Mouse (Mus musculus): ENCODE data around the gene Gins2.

Gins2 gene

GRCm38 (mm10) chr8:120588908-120589771 is at the start of gene Gins2:
Gene Gins2, minus strand, starts transcription at chr8:120589304.
- peak; percentile 100 for DNase-seq (ENCODE audit: low spot score in 2 of 2)

- peak; percentile 58 to 60 for DNase-seq (ENCODE audit: low spot score in 2 of 2)
Observed at GRCm38 (mm10) chr8:120634329-120634839, 45.3 kb upstream of the Gins2 start.

- DNase-seq (ENCODE audit: low spot score in 2 of 2), result no peak
Observed at GRCm38 (mm10) chr8:120633665-120634271, 44.7 kb upstream of the Gins2 start.

- no peak for DNase-seq (ENCODE audit: low spot score in 2 of 2)
Observed at GRCm38 (mm10) chr8:120632969-120633664, 44.0 kb upstream of the Gins2 start.

GRCm38 (mm10) chr8:120631441-120632375 is 42.6 kb upstream of the Gins2 start:
- no peak for DNase-seq (ENCODE audit: low spot score in 2 of 2)

GRCm38 (mm10) chr8:120630848-120631247 is 41.7 kb upstream of the Gins2 start:
- no peak for DNase-seq (ENCODE audit: low spot score in 2 of 2)

- DNase-seq (ENCODE audit: low spot score in 2 of 2), result no peak
Observed at GRCm38 (mm10) chr8:120630031-120630430, 40.9 kb upstream of the Gins2 start.

- DNase-seq (ENCODE audit: low spot score in 2 of 2), result no peak
Observed at GRCm38 (mm10) chr8:120627298-120627697, 38.2 kb upstream of the Gins2 start.

- DNase-seq (ENCODE audit: low spot score in 2 of 2), result no peak
Observed at GRCm38 (mm10) chr8:120626461-120626860, 37.4 kb upstream of the Gins2 start.

- no peak for DNase-seq (ENCODE audit: low spot score in 2 of 2)
Observed at GRCm38 (mm10) chr8:120623608-120624007, 34.5 kb upstream of the Gins2 start.

GRCm38 (mm10) chr8:120622161-120622560 is 33.1 kb upstream of the Gins2 start:
- no peak for DNase-seq (ENCODE audit: low spot score in 2 of 2)

- no peak for DNase-seq (ENCODE audit: low spot score in 2 of 2)
Observed at GRCm38 (mm10) chr8:120620441-120620840, 31.3 kb upstream of the Gins2 start.

GRCm38 (mm10) chr8:120619235-120620180 is 30.4 kb upstream of the Gins2 start:
- peak in 1 of 2 experiments; percentile 59 for DNase-seq (ENCODE audit: low spot score in 2 of 2)

- peak in 1 of 2 experiments; percentile 55 for DNase-seq (ENCODE audit: low spot score in 2 of 2)
Observed at GRCm38 (mm10) chr8:120618110-120618509, 29.0 kb upstream of the Gins2 start.

- DNase-seq (ENCODE audit: low spot score in 2 of 2), result no peak
Observed at GRCm38 (mm10) chr8:120616663-120617626, 27.8 kb upstream of the Gins2 start.

- DNase-seq (ENCODE audit: low spot score in 2 of 2), result no peak
Observed at GRCm38 (mm10) chr8:120614491-120614890, 25.4 kb upstream of the Gins2 start.

GRCm38 (mm10) chr8:120610824-120611223 is 21.7 kb upstream of the Gins2 start:
- no peak for DNase-seq (ENCODE audit: low spot score in 2 of 2)

GRCm38 (mm10) chr8:120607885-120608284 is 18.8 kb upstream of the Gins2 start:
- peak; percentile 28 to 69 for DNase-seq (ENCODE audit: low spot score in 2 of 2)

- no peak for DNase-seq (ENCODE audit: low spot score in 2 of 2)
Observed at GRCm38 (mm10) chr8:120607460-120607859, 18.4 kb upstream of the Gins2 start.
